Mouse (Mus musculus): ENCODE data around the gene Gna13.

Gna13 gene

GRCm38 (mm10) chr11:109343558-109343957 is 19.1 kb upstream of the Gna13 start:
- TF ChIP-seq GATA4 (IDR thresholded peaks at IDR 0.05; ENCODE audit: insufficient replicate concordance, low read length): no peak

GRCm38 (mm10) chr11:109343991-109344599 is 18.5 kb upstream of the Gna13 start:
- TF ChIP-seq GATA4 (IDR thresholded peaks at IDR 0.05; ENCODE audit: insufficient replicate concordance, low read length): no peak

- peak; percentile 98 for TF ChIP-seq GATA4 (IDR thresholded peaks at IDR 0.05; ENCODE audit: insufficient replicate concordance, low read length)
Observed at GRCm38 (mm10) chr11:109347242-109347959, 15.2 kb upstream of the Gna13 start.

- TF ChIP-seq GATA4 (IDR thresholded peaks at IDR 0.05; ENCODE audit: insufficient replicate concordance, low read length): no peak
Observed at GRCm38 (mm10) chr11:109348408-109348807, 14.2 kb upstream of the Gna13 start.

DNA sequence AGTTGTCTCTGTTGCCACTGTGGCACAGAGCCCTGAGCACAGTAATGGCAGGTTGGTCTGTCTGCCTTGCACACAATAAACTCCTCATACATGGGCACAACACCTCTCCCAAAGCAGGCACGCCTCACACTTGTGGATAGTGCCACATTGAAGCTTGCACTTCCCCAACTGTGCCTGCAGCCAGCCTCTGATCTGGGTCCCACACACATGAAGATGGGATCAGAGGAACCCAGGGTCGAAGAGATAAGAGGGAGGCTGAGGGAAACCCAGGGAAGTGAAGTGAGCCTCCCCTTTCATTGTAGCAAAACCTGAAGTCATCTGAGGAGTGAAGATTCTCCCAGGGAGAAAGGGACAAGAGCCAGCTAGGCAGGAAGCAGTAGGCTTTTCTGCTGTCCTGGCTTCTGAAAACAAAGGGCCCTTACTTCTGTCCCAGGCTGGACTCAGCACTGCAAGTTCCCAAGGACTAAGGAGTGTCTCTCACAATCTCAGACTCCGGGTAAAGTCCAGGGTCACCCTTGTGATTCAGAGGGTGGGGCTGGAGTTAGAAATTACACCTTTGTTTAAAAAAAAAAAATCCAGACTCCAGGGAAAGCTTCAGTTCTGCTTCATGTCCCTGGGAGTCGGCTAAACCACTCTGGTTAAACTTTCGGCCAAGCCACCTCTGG is 12.8 kb upstream of the Gna13 start:
- TF ChIP-seq GATA4 (IDR thresholded peaks at IDR 0.05; ENCODE audit: insufficient replicate concordance, low read length): no peak

DNA sequence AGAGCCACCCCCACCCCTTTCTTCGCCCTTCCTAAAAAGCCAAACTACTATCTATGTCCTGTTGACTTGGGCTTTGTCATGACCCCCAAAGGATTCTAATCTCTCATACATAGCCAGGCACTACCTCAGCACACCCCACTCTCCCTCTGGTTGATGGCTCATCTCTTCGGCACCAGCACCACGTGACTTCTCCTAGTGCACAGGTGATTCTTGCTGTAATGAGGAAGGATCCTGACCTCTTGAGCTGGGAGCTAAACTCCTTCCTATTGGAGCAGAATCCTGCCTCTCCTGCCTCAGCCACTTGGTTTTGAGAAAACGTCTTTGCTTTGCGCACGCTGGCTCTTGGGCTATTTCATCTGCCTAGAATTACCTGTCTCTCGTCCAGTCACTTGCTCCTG is 12.3 kb upstream of the Gna13 start:
- no peak for TF ChIP-seq GATA4 (IDR thresholded peaks at IDR 0.05; ENCODE audit: insufficient replicate concordance, low read length)

DNA sequence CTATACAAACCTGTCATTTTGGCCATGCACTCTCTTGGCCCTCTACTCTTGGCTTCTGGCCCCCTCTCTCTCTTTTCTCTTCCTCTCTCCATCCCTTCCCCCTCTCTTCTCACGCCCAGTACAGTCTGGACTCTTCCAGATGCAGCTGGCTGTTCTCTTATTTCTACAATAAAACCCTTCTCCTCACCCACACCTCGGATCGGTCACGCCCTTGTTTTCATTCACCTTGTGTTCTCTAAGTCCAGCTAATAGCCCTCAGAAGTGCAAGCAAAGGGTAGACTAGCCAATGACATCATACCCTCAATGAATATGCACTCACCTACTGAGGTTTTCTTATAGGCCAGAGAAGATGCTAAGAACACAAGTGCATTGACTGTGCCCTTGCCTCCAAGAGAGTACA is 11.1 kb upstream of the Gna13 start:
- no peak for TF ChIP-seq GATA4 (IDR thresholded peaks at IDR 0.05; ENCODE audit: insufficient replicate concordance, low read length)

GRCm38 (mm10) chr11:109353391-109354235 is 9.0 kb upstream of the Gna13 start:
- TF ChIP-seq GATA4 (IDR thresholded peaks at IDR 0.05; ENCODE audit: insufficient replicate concordance, low read length): no peak

GRCm38 (mm10) chr11:109354236-109354613 is 8.4 kb upstream of the Gna13 start:
- no peak for TF ChIP-seq GATA4 (IDR thresholded peaks at IDR 0.05; ENCODE audit: insufficient replicate concordance, low read length)

DNA sequence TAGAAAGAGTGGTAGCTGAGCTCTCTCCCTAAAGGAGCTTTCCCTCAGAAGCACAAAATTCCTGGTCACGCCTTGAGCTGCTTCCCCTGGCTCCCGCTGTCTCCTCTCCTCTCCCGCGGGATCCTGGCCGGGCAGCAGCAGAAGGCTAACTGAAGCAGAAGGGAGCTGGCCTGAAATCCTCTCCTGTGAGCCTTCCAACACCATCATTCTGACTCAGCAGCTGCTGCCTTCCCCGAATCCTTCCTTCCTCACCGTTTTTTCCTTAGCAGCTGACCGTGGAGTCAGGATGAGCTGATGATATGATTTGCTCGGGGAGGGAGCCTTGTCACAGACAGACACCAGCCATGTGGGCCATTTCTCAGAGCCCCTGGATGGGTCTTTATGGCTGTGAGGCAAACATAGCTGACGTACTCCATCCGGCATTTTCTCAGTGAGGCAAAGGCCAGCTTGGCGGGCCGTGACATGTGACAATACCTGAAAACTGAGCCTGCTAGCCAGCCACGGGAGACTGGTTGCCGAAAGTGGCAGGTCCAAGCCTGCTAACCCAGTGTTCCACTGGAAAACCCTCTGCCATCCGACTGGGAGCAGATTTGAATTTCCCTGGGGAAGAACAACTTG is 6.8 kb upstream of the Gna13 start:
- no peak for TF ChIP-seq GATA4 (IDR thresholded peaks at IDR 0.05; ENCODE audit: insufficient replicate concordance, low read length)

DNA sequence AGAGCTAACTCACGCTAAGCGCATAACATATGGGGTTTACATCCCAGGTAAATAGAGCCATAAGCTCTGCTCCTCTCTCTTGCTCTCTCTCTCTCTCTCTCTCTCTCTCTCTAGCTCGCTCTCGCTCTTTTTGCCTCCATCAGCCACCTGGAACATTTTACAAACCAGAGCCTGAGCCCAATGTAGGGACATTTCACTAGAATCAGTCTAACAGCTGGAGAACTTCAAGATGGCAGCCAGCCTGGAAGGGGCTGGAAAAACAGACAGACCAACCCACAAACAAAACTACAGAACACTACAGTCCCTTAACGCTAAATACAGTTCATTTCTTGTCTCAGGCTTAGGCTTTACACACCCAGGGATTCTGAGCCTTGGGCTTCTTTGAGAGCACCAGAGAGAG is 5.5 kb upstream of the Gna13 start:
- TF ChIP-seq GATA4 (IDR thresholded peaks at IDR 0.05; ENCODE audit: insufficient replicate concordance, low read length): no peak

DNA sequence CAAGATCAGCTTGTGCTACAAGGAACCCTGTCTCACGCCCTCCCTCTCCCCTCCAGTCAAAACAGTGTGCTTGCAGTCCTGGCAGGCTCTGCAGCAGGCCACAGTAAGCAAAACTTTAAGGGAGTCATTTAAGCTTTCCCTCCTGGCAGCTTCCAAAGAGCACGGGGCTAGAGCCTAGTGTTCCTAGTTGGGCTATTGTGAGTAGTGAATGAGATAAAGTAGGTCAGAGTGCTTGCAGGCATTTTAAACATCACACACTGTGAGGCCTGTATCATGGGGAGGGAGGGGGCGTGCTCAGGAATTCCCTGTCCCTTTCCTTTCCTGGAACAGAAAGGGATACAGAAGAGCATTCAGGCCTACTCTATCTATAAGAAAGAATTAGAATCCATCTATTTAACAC is 4.1 kb upstream of the Gna13 start:
- TF ChIP-seq GATA4 (IDR thresholded peaks at IDR 0.05; ENCODE audit: insufficient replicate concordance, low read length): peak; percentile 73

DNA sequence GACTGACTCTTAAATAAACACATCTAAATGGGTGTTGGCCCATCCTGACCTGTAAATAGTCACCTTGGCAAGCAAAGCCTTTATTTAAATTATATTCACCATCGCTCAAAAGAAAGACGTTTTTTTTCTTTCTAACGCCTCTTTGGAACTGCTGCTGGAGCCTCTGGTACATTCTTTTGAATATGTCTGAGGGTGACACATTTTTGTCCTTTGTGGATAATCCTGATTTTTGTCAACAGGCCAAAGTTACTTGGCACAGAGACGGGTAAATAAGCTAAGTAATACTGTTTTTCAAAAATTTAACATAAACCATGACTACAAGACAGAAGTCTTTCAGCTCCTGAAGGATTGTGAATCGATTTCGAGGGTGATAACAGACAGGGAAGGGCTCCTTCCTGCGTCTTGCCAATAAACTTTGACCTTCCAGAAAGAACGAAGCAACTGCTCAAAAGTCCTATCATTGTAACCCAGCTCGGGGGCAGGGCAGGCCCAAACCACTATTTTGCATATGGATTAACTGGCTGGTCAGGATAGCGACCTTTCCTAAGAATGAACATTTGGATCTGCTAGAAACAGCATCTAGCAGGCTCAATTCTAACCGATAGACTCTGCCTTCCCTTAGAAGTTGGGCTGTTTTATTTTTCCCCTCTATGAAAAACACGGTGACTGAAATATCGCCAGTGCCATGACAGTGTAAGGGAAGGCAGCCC is 3.4 kb upstream of the Gna13 start:
- TF ChIP-seq GATA4 (IDR thresholded peaks at IDR 0.05; ENCODE audit: insufficient replicate concordance, low read length): no peak

GRCm38 (mm10) chr11:109360102-109360501 is 2.5 kb upstream of the Gna13 start:
- no peak for TF ChIP-seq GATA4 (IDR thresholded peaks at IDR 0.05; ENCODE audit: insufficient replicate concordance, low read length)

Data from liver, adult (tissue).